Mouse (Mus musculus) ES-E14 (cell line): ENCODE measurements around the gene Foxp1. TPM values are rescaled to one million over a fixed set of nuclear protein-coding genes. Genes with fewer than 3 reads are reported as not detected.

Source experiments
- DNase-seq: peaks from one replicate; pipeline ENCODE4 v3.0.0-alpha.2; 2013; ENCODE audit warnings: low read depth, low spot score
- H3K27ac ChIP-seq: 2 replicates; pipeline ENCODE4 v1.5.1; 2012; ENCODE audit warnings: low read depth, mild to moderate bottlenecking, low read length, moderate library complexity, mixed read lengths; ENCODE audit not compliant: poor library complexity, insufficient read depth, severe bottlenecking
- H3K36me3 ChIP-seq: 2 replicates; pipeline ENCODE4 v1.6.1; 2012; ENCODE audit warnings: mild to moderate bottlenecking, low read length, moderate library complexity, mixed read lengths; ENCODE audit not compliant: control insufficient read depth, poor library complexity, insufficient read depth, severe bottlenecking
- H3K4me1 ChIP-seq, 2 experiments: fragments of 150-350 bp in 1 of 2; sonication (generic) in 1 of 2; 2 replicates each; pipeline ENCODE4 v1.6.1; 2012; ENCODE audit warnings: low read length in 2 of 2, mild to moderate bottlenecking in 1 of 2, mixed read lengths in 1 of 2; ENCODE audit not compliant: control insufficient read depth in 2 of 2, insufficient read depth in 2 of 2, poor library complexity in 1 of 2
- H3K4me3 ChIP-seq, 2 experiments: fragments of 150-350 bp in 1 of 2; sonication (generic) in 1 of 2; 2 replicates each; pipeline ENCODE4 v1.5.1; 2012; ENCODE audit warnings: low read length in 2 of 2, low read depth in 1 of 2, mild to moderate bottlenecking in 1 of 2, mixed read lengths in 1 of 2; ENCODE audit not compliant: insufficient read depth in 1 of 2, poor library complexity in 1 of 2, severe bottlenecking in 1 of 2
- H3K9ac ChIP-seq: 2 replicates; pipeline ENCODE4 v1.6.1; 2012; ENCODE audit warnings: low read depth, mild to moderate bottlenecking, low read length, mixed read lengths; ENCODE audit not compliant: poor library complexity, insufficient read depth, severe bottlenecking
- H3K9me3 ChIP-seq: fragments of 150-350 bp; sonication (generic); 2 replicates; pipeline ENCODE4 v1.6.1; 2012; ENCODE audit warnings: low read depth, mild to moderate bottlenecking, low read length; ENCODE audit not compliant: control insufficient read depth, insufficient read depth
- CHD2 ChIP-seq: IDR thresholded peaks from 2 replicates; pipeline ENCODE4 v1.6.1; 2014; ENCODE audit warnings: mild to moderate bottlenecking, low read depth, low read length, inconsistent platforms
- HCFC1 ChIP-seq: IDR thresholded peaks from 2 replicates; pipeline ENCODE4 v1.6.1; 2012; ENCODE audit warnings: low read length, inconsistent platforms, borderline replicate concordance; ENCODE audit not compliant: insufficient read depth
- MAFK ChIP-seq: IDR thresholded peaks from 2 replicates; pipeline ENCODE4 v1.6.1; 2014; ENCODE audit warnings: mild to moderate bottlenecking, low read depth, low read length, inconsistent platforms; ENCODE audit not compliant: insufficient read depth
- ZC3H11A ChIP-seq: IDR thresholded peaks from 2 replicates; pipeline ENCODE4 v1.6.1; 2012; ENCODE audit warnings: low read depth, mild to moderate bottlenecking, inconsistent platforms, low read length, borderline replicate concordance
- ZNF384 ChIP-seq: IDR thresholded peaks from 2 replicates; pipeline ENCODE4 v1.6.1; 2012; ENCODE audit warnings: low read depth, low read length, inconsistent platforms
- in situ Hi-C, 2 experiments: fragments of 600-800 bp; cut with MboI; formaldehyde crosslinking; loops; one replicate each; pipeline ENCODE4 v1.15.1; 2025; ENCODE audit warnings: low sequenced_read_pairs in 2 of 2, inconsistent platforms in 1 of 2; ENCODE audit not compliant: unreplicated experiment in 2 of 2
- total RNA-seq: library from RNA; depleted of rRNA; stranded (reverse); fragments of 300-350 nt; gene quantifications from 2 replicates; pipeline ENCODE4 v1.2.3, GENCODE M21; 2012

Gene Foxp1
- total RNA-seq, 1 experiment: 70.0 TPM

DNA sequence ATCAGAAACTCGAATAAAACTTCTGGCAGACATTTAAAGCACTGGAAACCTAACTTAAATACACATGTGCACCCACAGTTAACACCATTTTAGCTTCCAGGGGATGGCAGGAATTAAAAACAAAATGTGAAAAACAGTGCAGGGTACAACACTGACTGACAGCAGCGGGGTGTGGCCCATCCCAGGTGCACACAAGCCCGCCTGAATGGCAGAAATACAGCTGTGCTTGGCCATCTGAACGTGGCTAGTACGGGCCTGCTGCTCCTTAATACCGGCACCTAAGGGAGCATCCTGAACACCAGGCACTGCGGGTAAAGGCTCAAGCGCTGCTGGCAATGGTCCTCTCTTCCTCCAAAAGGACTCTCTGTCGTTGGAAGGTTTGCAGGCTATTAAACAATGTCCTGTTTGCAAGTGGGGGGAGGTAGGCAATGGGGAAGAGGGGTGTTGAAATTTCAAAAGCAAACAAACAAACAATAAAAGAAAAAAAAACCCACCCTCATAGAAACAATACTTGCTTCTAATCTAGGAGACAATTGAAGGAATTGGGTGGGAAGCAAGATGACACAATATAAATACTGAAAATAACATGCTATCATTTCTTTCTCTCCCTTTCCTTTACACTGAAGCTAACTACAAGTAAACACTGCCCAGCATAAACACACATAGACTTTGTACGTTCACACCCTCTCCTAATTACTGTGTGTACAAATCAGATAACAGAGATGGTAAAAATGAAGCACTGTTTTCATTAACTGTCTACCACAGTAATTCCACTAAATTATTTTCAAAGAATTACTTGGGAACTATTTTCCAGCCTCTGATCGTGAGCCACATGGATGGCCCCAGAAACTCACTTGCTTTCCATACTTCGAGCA, 501.7 kb downstream of the Foxp1 start:
- in situ Hi-C loops: no loop called here
- no peak overlapping the region for H3K27ac ChIP-seq
- H3K4me1 ChIP-seq: peaks cover 0 to 3% of the 10 kb centered on the region in 2 experiments; a peak in 2 of 4 replicates
- TF ChIP-seq ZC3H11A (no peak), ZNF384 (no peak), HCFC1 (no peak), CHD2 (no peak), MAFK (no peak)
- DNase-seq: no peak
- H3K4me3 ChIP-seq: no peak overlapping the region
- H3K9me3 ChIP-seq: no peaks in the 10 kb centered on the region
- H3K36me3 ChIP-seq: peaks cover 2% of the 10 kb centered on the region; the same call in 1 of the 2 replicates
- no peak overlapping the region for H3K9ac ChIP-seq

GRCm38 (mm10) chr6:99019716-99020115, 502.8 kb downstream of the Foxp1 start:
- Histone ChIP-seq H3K4me1 (peaks cover 0 to 3% of the 10 kb centered on the region in 2 experiments; a peak in 2 of 4 replicates), H3K36me3 (peaks cover 10% of the 10 kb centered on the region), H3K4me3 (no peak overlapping the region), H3K9ac (no peak overlapping the region), H3K27ac (no peak overlapping the region), H3K9me3 (no peaks in the 10 kb centered on the region)
- TF ChIP-seq ZNF384: no peak
- no peak for TF ChIP-seq ZC3H11A
- no peak for TF ChIP-seq MAFK
- TF ChIP-seq CHD2: no peak
- no peak for TF ChIP-seq HCFC1
- in situ Hi-C loops: no loop called here
- DNase-seq: no peak

DNA sequence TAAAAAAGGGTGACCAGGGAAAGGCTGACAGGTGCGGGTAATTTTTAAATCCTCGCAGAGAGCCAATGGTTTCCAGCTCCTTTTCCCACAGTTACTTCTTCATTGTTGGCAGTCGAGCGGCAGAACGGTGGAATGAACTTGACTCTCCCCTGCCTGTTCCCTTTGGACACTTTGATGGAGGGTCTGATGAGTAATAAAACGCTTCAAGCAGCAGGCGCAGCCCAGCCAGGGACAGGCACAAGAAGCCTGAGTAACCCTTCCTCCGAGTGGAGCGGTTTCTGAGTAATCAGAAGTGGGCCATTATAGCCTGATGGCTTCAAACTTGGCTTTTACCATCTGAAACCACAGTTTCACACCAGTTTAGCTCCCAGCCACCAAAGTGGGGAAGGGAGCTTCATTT, 503.3 kb downstream of the Foxp1 start:
- no peak for TF ChIP-seq MAFK
- no peak for TF ChIP-seq HCFC1
- no peak for TF ChIP-seq ZNF384
- no peak for TF ChIP-seq CHD2
- no peak for TF ChIP-seq ZC3H11A
- no peaks in the 10 kb centered on the region for H3K9me3 ChIP-seq
- no peak overlapping the region for H3K4me3 ChIP-seq
- peaks cover 14% of the 10 kb centered on the region for H3K36me3 ChIP-seq
- H3K9ac ChIP-seq: peak overlapping the region; percentile 40; the same call in 1 of the 2 replicates
- peaks cover 0 to 6% of the 10 kb centered on the region in 2 experiments; a peak in 2 of 4 replicates for H3K4me1 ChIP-seq
- DNase-seq: no peak
- no peak overlapping the region for H3K27ac ChIP-seq
- in situ Hi-C loops: no loop called here

DNA sequence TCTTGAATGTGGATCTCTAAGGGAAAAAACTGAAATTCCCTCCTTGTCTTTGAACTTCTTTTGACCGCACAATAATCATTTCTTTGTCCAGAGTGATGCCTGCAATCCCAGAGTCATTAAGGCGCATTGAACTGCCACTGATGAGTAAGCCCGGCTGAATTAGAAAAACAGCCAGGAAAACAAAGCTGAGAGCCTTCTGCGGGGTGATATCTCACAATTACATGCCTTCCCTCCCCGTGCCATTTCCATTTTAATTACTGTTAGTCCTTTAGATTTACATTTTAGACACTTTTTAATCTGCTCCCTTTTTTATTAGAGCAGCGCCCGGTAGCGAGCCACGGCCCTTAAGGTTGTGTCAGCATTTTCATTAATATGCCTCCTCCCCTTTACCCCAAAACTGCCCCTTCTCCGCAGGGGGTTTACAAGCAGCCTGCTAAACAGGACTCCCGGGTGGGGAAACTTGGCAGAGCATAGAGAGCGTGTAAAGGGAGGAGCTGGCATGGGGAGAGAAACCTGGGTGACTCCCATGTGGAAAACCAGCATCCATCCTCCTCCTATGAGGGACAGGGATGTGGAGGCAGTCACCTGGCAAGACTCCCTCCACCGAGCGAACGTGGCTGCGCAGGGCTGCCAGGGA, 508.5 kb downstream of the Foxp1 start:
- TF ChIP-seq HCFC1: no peak
- TF ChIP-seq CHD2: no peak
- no peak for TF ChIP-seq ZC3H11A
- no peak for TF ChIP-seq ZNF384
- TF ChIP-seq MAFK: no peak
- Histone ChIP-seq H3K9ac (no peak overlapping the region), H3K36me3 (peaks cover 22% of the 10 kb centered on the region), H3K4me1 (peaks cover 0 to 6% of the 10 kb centered on the region in 2 experiments; a peak in 2 of 4 replicates), H3K9me3 (no peaks in the 10 kb centered on the region), H3K27ac (no peak overlapping the region), H3K4me3 (no peak overlapping the region)
- DNase-seq: no peak
- in situ Hi-C loops: no loop called here
